Mouse (Mus musculus) CH12.LX (cell line): Measurements from ENCODE around the gene Nop14. TPM values are rescaled to one million over a fixed set of nuclear protein-coding genes. Genes with fewer than 3 reads are reported as not detected.
A peak's percentile ranks its signal among the peaks of the same experiment; 100 is the strongest.

ENCODE experiments used
- DNase-seq: peaks from one replicate; pipeline ENCODE4 v3.0.0-alpha.2; 2013; ENCODE audit errors: extremely low read depth
- H3K27ac ChIP-seq: 2 replicates; pipeline ENCODE4 v1.5.1; 2012; ENCODE audit warnings: low read depth, mild to moderate bottlenecking, control low read depth, moderate library complexity; ENCODE audit not compliant: insufficient read depth
- H3K27me3 ChIP-seq: replicated peaks from 2 replicates; pipeline ENCODE3; 2012; ENCODE audit warnings: inconsistent platforms
- H3K36me3 ChIP-seq, 2 experiments: replicated peaks in 1 of 2; 2 replicates each; pipeline versions ENCODE3 to v1.6.1; 2012; ENCODE audit warnings: inconsistent platforms in 1 of 2, low read length in 1 of 2, mild to moderate bottlenecking in 1 of 2, mixed read lengths in 1 of 2, moderate library complexity in 1 of 2; ENCODE audit not compliant: control insufficient read depth in 1 of 2, insufficient read depth in 1 of 2
- H3K4me1 ChIP-seq, 2 experiments: 2 replicates each; pipeline ENCODE4 v1.6.1; 2012; ENCODE audit warnings: inconsistent platforms in 1 of 2, moderate library complexity in 1 of 2; ENCODE audit not compliant: insufficient read depth in 2 of 2, control insufficient read depth in 1 of 2
- H3K4me2 ChIP-seq: 2 replicates; pipeline ENCODE4 v1.6.1; 2012; ENCODE audit warnings: low read depth, mild to moderate bottlenecking, control low read depth; ENCODE audit not compliant: poor library complexity, insufficient read depth, severe bottlenecking
- H3K4me3 ChIP-seq, 3 experiments: fragments of 150-350 bp in 1 of 3; sonication (generic) in 1 of 3; replicated peaks in 1 of 3; 2 replicates each; pipeline versions ENCODE3 to v1.5.1; 2011 to 2012; ENCODE audit warnings: low read depth in 2 of 3, low read length in 2 of 3, mild to moderate bottlenecking in 2 of 3, moderate library complexity in 2 of 3, control low read depth in 1 of 3, improper control_type of control experiment in 1 of 3, inconsistent platforms in 1 of 3, mixed read lengths in 1 of 3; ENCODE audit not compliant: poor library complexity in 1 of 3
- H3K79me2 ChIP-seq: replicated peaks from 2 replicates; pipeline ENCODE4 v1.6.1; 2012; ENCODE audit warnings: mild to moderate bottlenecking, moderate library complexity; ENCODE audit not compliant: control insufficient read depth, poor library complexity, insufficient read depth, severe bottlenecking; ENCODE audit errors: extremely low read depth
- H3K9ac ChIP-seq: 2 replicates; pipeline ENCODE4 v1.6.1; 2012; ENCODE audit warnings: low read depth, mild to moderate bottlenecking, control low read depth, moderate library complexity; ENCODE audit not compliant: insufficient read depth
- H3K9me3 ChIP-seq: replicated peaks from 2 replicates; pipeline ENCODE3; 2012; ENCODE audit warnings: low read length, inconsistent platforms, mixed read lengths
- BHLHE40 ChIP-seq: IDR thresholded peaks from 2 replicates; pipeline ENCODE4 v1.6.1; 2011; ENCODE audit warnings: mild to moderate bottlenecking, low read depth, low read length, improper control_type of control experiment
- CHD1 ChIP-seq: IDR thresholded peaks from 2 replicates; pipeline ENCODE4 v1.6.1; 2012; ENCODE audit warnings: low read depth, low read length, improper control_type of control experiment, inconsistent platforms
- CHD2 ChIP-seq: IDR thresholded peaks from 2 replicates; pipeline ENCODE4 v1.6.1; 2011; ENCODE audit warnings: low read length, improper control_type of control experiment
- CTCF ChIP-seq, 2 experiments: IDR thresholded peaks in 1 of 2; conservative IDR thresholded peaks in 1 of 2; 2 replicates each; pipeline ENCODE4 v1.5.1; 2011 to 2012; ENCODE audit warnings: low read depth in 2 of 2, low read length in 2 of 2, improper control_type of control experiment in 1 of 2, inconsistent platforms in 1 of 2, mild to moderate bottlenecking in 1 of 2, moderate library complexity in 1 of 2
- GABPA ChIP-seq: IDR thresholded peaks from 2 replicates; pipeline ENCODE4 v1.6.1; 2012; ENCODE audit warnings: low read depth, low read length, improper control_type of control experiment, inconsistent platforms; ENCODE audit not compliant: insufficient replicate concordance
- IRF4 ChIP-seq: IDR thresholded peaks from 2 replicates; pipeline ENCODE4 v1.6.1; 2014; ENCODE audit warnings: low read depth, mild to moderate bottlenecking, inconsistent platforms, low read length, improper control_type of control experiment
- JUN ChIP-seq: IDR thresholded peaks from 2 replicates; pipeline ENCODE4 v1.6.1; 2011; ENCODE audit warnings: low read depth, mild to moderate bottlenecking, low read length, improper control_type of control experiment, moderate library complexity; ENCODE audit not compliant: insufficient read depth
- KAT2A ChIP-seq: IDR thresholded peaks from 2 replicates; pipeline ENCODE4 v1.6.1; 2012; ENCODE audit warnings: low read length, improper control_type of control experiment, inconsistent platforms; ENCODE audit not compliant: insufficient replicate concordance
- MAZ ChIP-seq: IDR thresholded peaks from 2 replicates; pipeline ENCODE4 v1.6.1; 2012; ENCODE audit warnings: low read depth, mild to moderate bottlenecking, inconsistent platforms, low read length, improper control_type of control experiment, moderate library complexity
- MXI1 ChIP-seq: IDR thresholded peaks from 2 replicates; pipeline ENCODE4 v1.6.1; 2011; ENCODE audit warnings: mild to moderate bottlenecking, low read depth, low read length, improper control_type of control experiment
- MYC ChIP-seq: IDR thresholded peaks from 2 replicates; pipeline ENCODE4 v1.6.1; 2011; ENCODE audit warnings: low read depth, mild to moderate bottlenecking, improper control_type of control experiment, low read length
- PAX5 ChIP-seq: IDR thresholded peaks from 2 replicates; pipeline ENCODE4 v1.6.1; 2012; ENCODE audit warnings: low read length, inconsistent platforms, mixed read lengths
- POLR2A ChIP-seq: IDR thresholded peaks from 2 replicates; pipeline ENCODE4 v1.6.1; 2011; ENCODE audit warnings: low read depth, mild to moderate bottlenecking, improper control_type of control experiment, low read length
- POLR2AphosphoS2 ChIP-seq: IDR thresholded peaks from 2 replicates; pipeline ENCODE4 v1.6.1; 2011; ENCODE audit warnings: low read depth, low read length, improper control_type of control experiment
- RAD21 ChIP-seq: IDR thresholded peaks from 2 replicates; pipeline ENCODE4 v1.6.1; 2011; ENCODE audit warnings: low read depth, mild to moderate bottlenecking, low read length, improper control_type of control experiment, moderate library complexity
- SMC3 ChIP-seq: IDR thresholded peaks from 2 replicates; pipeline ENCODE4 v1.6.1; 2011; ENCODE audit warnings: low read depth, low read length, improper control_type of control experiment
- TBP ChIP-seq: conservative IDR thresholded peaks from 2 replicates; pipeline ENCODE4 v1.6.1; 2011; ENCODE audit warnings: low read depth, low read length, improper control_type of control experiment
- UBTF ChIP-seq: IDR thresholded peaks from 2 replicates; pipeline ENCODE4 v1.6.1; 2012; ENCODE audit warnings: low read depth, mild to moderate bottlenecking, inconsistent platforms, low read length, improper control_type of control experiment, moderate library complexity
- USF1 ChIP-seq: IDR thresholded peaks from 2 replicates; pipeline ENCODE4 v1.6.1; 2014; ENCODE audit warnings: low read depth, mild to moderate bottlenecking, inconsistent platforms, low read length, improper control_type of control experiment
- USF2 ChIP-seq: conservative IDR thresholded peaks from 2 replicates; pipeline ENCODE4 v1.6.1; 2011; ENCODE audit warnings: low read depth, low read length, improper control_type of control experiment
- ZNF384 ChIP-seq: IDR thresholded peaks from 2 replicates; pipeline ENCODE4 v1.6.1; 2012; ENCODE audit warnings: low read depth, low read length, improper control_type of control experiment, inconsistent platforms
- dilution Hi-C: fragments of 300-500 bp; cut with MboI; formaldehyde crosslinking; loops from 2 replicates; pipeline ENCODE4 v1.14.3; 2020; ENCODE audit warnings: low sequenced_read_pairs; ENCODE audit not compliant: extremely low pct_unique_long_range_greater_than_20kb, extremely low pct_ligation_motif_present
- in situ Hi-C: fragments of 300-500 bp; cut with MboI; formaldehyde crosslinking; loops from 3 replicates; pipeline ENCODE4 v1.14.3; 2019; ENCODE audit warnings: low sequenced_read_pairs, low pct_ligation_motif_present, low pct_unique_long_range_greater_than_20kb, mixed read lengths
- polyA plus RNA-seq: library from polyadenylated mRNA; unstranded; fragments of >175 nt; gene quantifications from 2 replicates; pipeline ENCODE4 v1.2.1, GENCODE M21; 2012; ENCODE audit warnings: low read depth; ENCODE audit not compliant: insufficient read length
- total RNA-seq, 2 experiments: library from RNA; depleted of rRNA; stranded (reverse); fragments of 300-350 nt in 1 of 2; fragments of >200 nt in 1 of 2; gene quantifications; 2 replicates each; pipeline ENCODE4 v1.2.3; 2012 to 2014

The Nop14 gene
- total and polyA plus RNA-seq, 3 experiments: 36.6 to 101 (median 46.1) TPM

DNA sequence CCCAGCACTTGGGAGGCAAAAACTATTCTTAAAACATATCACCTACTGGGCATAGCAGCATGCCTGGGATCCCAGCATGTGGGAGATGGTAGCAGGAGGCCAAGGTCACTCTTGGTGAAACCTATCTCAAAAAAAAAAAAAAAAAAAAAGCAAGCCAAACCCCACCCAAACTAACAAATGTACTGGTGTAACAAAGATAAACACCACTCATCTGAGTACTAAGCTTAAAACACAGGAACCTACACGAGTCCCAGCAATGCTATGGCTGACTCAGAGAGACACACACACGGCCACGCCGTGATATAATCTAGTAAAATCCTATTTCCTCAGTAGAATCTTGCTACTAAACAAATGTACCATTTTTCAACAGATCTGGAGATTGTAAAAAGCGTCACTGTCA lies 7.0 kb downstream of the Nop14 start:
- Histone ChIP-seq H3K4me3 (no peak overlapping the region), H3K9me3 (no peaks in the 10 kb centered on the region), H3K27ac (no peak overlapping the region), H3K9ac (no peak overlapping the region), H3K27me3 (no peaks in the 10 kb centered on the region), H3K4me1 (peaks cover 0 to 13% of the 10 kb centered on the region in 2 experiments; a peak in 3 of 4 replicates), H3K36me3 (peaks cover 89 to 94% of the 10 kb centered on the region in 2 experiments), H3K79me2 (peaks cover 5% of the 10 kb centered on the region), H3K4me2 (no peak overlapping the region)
- TF ChIP-seq JUN (no peak), MAZ (no peak), UBTF (no peak), POLR2AphosphoS2 (no peak)
- dilution Hi-C loops (no loop called here), in situ Hi-C loops (loop anchor here (25.0 kb wide), 1 partner anchor 384 kb away; the partner anchor contains the start of gene Hgfac)
- DNase-seq: no peak

DNA sequence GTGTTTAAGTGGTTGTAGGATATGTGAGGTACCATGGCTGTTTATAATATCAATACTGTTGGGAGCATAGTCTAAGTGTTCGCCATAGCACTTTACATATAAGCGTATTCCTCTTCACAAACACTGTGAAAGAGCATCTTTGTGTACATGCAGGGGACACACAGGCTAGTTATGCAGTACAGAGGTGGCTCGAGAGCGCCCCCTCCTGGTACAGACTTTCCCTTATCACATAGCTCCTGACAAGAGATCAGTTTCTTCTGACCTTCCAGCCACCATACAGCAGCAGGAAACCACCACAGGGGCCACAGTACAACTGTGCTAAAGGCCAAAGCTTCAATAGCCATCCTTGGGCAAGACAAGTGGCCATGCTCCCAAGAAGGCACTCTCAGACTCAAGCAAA lies 12.4 kb downstream of the Nop14 start:
- Histone ChIP-seq H3K27me3 (no peaks in the 10 kb centered on the region), H3K4me1 (peaks cover 0 to 7% of the 10 kb centered on the region in 2 experiments; a peak in 3 of 4 replicates), H3K79me2 (no peaks in the 10 kb centered on the region), H3K9ac (no peak overlapping the region), H3K36me3 (peaks cover 88 to 97% of the 10 kb centered on the region in 2 experiments), H3K9me3 (no peaks in the 10 kb centered on the region), H3K4me3 (no peak overlapping the region), H3K27ac (no peak overlapping the region), H3K4me2 (no peak overlapping the region)
- TF ChIP-seq SMC3 (peak; percentile 47), CHD1 (no peak), RAD21 (peak; percentile 54), ZNF384 (no peak), USF1 (no peak), MYC (no peak), PAX5 (no peak), CHD2 (no peak), CTCF (conservative IDR thresholded peaks at IDR 0.05 in 1 of 2, IDR thresholded peaks at IDR 0.05 in 1 of 2; ENCODE audit: low read depth in 2 of 2, low read length in 2 of 2) (peak; percentile 77 to 78), TBP (no peak), BHLHE40 (no peak)
- dilution Hi-C loops (no loop called here), in situ Hi-C loops (no loop called here)
- DNase-seq: peak; percentile 73

DNA sequence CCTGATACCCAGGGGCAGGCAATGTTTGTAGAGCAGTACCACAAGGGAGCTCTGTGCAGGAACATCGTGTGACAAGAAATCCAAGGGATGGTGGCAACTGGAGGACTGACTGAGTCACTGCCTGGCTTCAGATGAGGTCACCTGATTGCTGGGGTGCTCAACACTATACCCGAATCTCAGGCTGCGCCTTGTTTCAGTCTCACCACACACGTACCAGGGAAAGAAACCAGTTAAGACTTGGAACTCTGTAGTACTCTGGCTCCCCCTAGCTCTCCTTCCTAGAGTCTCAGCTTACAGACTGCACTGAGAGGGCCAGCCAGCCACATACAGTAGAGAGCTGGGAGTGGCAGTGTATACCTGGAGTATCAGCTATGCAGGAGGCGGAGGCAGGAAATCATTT lies 17.0 kb downstream of the Nop14 start:
- no peak overlapping the region for H3K4me2 ChIP-seq
- peaks cover 84 to 93% of the 10 kb centered on the region in 2 experiments for H3K36me3 ChIP-seq
- no peak overlapping the region for H3K4me3 ChIP-seq
- no peak for DNase-seq
- H3K79me2 ChIP-seq: no peaks in the 10 kb centered on the region
- H3K27me3 ChIP-seq: no peaks in the 10 kb centered on the region
- in situ Hi-C loops (no loop called here), dilution Hi-C loops (no loop called here)
- no peaks in the 10 kb centered on the region for H3K4me1 ChIP-seq
- H3K9me3 ChIP-seq: no peaks in the 10 kb centered on the region
- no peak overlapping the region for H3K27ac ChIP-seq
- no peak overlapping the region for H3K9ac ChIP-seq
- TF ChIP-seq SMC3: peak; percentile 42
- TF ChIP-seq UBTF: no peak
- 0 out of 2 replicates have a peak, but pooled peaks have one; percentile 25 for TF ChIP-seq POLR2A
- TF ChIP-seq IRF4: no peak
- TF ChIP-seq USF2: no peak
- peak in 1 of 2 experiments; percentile 73; a peak in 2 of 4 replicates for TF ChIP-seq CTCF (conservative IDR thresholded peaks at IDR 0.05 in 1 of 2, IDR thresholded peaks at IDR 0.05 in 1 of 2; ENCODE audit: low read depth in 2 of 2, low read length in 2 of 2)
- TF ChIP-seq RAD21: peak; percentile 65
- TF ChIP-seq MXI1: no peak
- no peak for TF ChIP-seq KAT2A
- TF ChIP-seq GABPA: no peak
